Mouse (Mus musculus): ENCODE data around the gene Tnfrsf25.

DNA sequence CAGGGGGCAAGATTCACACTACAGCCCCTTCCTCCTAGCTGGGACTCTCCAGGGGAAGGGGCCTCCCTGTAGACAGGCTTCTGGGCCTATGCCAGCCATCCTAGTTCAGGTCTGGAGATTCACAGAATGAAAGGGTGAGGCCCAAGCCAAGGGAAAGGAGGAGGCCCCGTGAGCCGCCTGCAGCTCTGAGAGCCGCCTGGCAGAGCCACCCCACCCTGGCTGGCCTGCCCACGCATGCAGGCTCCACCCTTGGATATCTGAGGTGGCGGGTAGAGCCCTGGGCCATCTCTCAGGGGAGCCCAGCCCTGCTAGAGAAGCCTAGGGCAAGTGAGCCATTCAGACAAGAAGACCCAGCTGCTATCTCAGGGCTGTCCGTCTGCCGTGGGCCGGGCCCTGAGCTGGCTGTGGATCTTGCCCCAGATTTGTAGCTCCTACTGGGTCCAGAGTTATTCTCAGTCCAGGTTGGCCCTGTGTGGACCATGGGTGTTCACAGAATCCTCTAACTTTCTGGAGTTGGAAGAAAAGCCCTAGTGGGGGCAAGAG, 22.9 kb upstream of the Tnfrsf25 start:
- TF ChIP-seq CTCF (IDR thresholded peaks at IDR 0.05; ENCODE audit: low read depth), result no peak
- TF ChIP-seq EP300 (IDR thresholded peaks at IDR 0.05; ENCODE audit: low read depth), result no peak
